Mouse (Mus musculus) hindbrain, embryonic 12.5 days (tissue): Measurements from ENCODE around the gene Galnt16. TPM values are rescaled to one million over a fixed set of nuclear protein-coding genes. Genes with fewer than 3 reads are reported as not detected.

ENCODE experiments used
- ATAC-seq: fragments of 200-750 bp; cut with Nextera tagmentation; 2 replicates; pipeline ENCODE4 v1.8.0; 2017; ENCODE audit warnings: moderate TSS enrichment; ENCODE audit not compliant: low FRiP score
- H3K27ac ChIP-seq: fragments of 300-500 bp; sonication (generic); 2 replicates; pipeline ENCODE4 v1.5.1; 2016; ENCODE audit warnings: mild to moderate bottlenecking
- H3K27me3 ChIP-seq: fragments of 300-500 bp; sonication (generic); 2 replicates; pipeline ENCODE4 v1.6.1; 2016; ENCODE audit warnings: mild to moderate bottlenecking
- H3K36me3 ChIP-seq: fragments of 300-500 bp; sonication (generic); 2 replicates; pipeline ENCODE4 v1.6.1; 2016; ENCODE audit warnings: mild to moderate bottlenecking
- H3K4me1 ChIP-seq: fragments of 300-500 bp; sonication (generic); 2 replicates; pipeline ENCODE4 v1.6.1; 2016
- H3K4me2 ChIP-seq: fragments of 300-500 bp; sonication (generic); replicated peaks from 2 replicates; pipeline ENCODE4 v1.6.1; 2016; ENCODE audit warnings: mild to moderate bottlenecking
- H3K4me3 ChIP-seq: fragments of 300-500 bp; sonication (generic); 2 replicates; pipeline ENCODE4 v1.5.1; 2016; ENCODE audit warnings: mild to moderate bottlenecking
- H3K9ac ChIP-seq: fragments of 300-500 bp; sonication (generic); 2 replicates; pipeline ENCODE4 v1.6.1; 2016; ENCODE audit warnings: mild to moderate bottlenecking, moderate library complexity
- H3K9me3 ChIP-seq: fragments of 300-500 bp; sonication (generic); replicated peaks from 2 replicates; pipeline ENCODE4 v1.6.1; 2016; ENCODE audit warnings: mild to moderate bottlenecking
- WGBS: fragments of 180-500 bp; shearing (Covaris S2); methylation state at CpG from one replicate; pipeline ENCODE4 v1.1.7; 2016; 5-methylcytosine and 5-hydroxymethylcytosine counted together
- polyA plus RNA-seq: library from polyadenylated mRNA; unstranded; fragments of >200 nt; fragmentation: Nextera tagmentation; extraction: Ambion mirVana; gene quantifications from 2 replicates; pipeline ENCODE4 v1.2.1, GENCODE M21; 2016

The Galnt16 gene
- polyA plus RNA-seq, 1 experiment from 2014 or later = 22.3 TPM

DNA sequence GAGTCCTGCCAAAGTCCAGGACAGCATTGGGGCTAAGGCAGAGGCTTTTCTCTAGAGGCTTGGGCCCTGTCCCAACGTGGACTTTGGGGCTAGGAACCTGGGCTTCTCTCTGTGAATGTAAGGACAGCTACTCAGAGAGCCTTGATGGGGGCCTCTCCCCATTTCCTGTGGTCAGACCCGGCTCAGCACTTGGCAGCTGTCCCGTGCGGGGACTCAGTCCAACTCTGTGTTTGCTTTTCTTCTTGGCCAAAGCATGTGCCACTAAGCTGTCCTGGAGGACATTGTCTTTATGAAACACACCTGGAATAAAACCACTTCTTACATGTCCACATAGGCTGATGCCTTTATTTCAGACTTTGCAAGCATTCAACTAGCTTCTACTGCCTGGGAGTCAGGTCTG, 85.5 kb downstream of the Galnt16 start:
- Histone ChIP-seq H3K4me1 (peaks cover 9% of the 10 kb centered on the region; the same call in 1 of the 2 replicates), H3K27ac (0 out of 2 replicates have a peak overlapping the region, but pooled peaks have one; percentile 7), H3K4me3 (no peak overlapping the region), H3K36me3 (no peaks in the 10 kb centered on the region), H3K4me2 (no peak overlapping the region), H3K27me3 (no peaks in the 10 kb centered on the region), H3K9ac (no peak overlapping the region), H3K9me3 (no peaks in the 10 kb centered on the region)
- 63% methylated on average over 4 of the region's 4 CpGs for WGBS
- no peak for ATAC-seq

DNA sequence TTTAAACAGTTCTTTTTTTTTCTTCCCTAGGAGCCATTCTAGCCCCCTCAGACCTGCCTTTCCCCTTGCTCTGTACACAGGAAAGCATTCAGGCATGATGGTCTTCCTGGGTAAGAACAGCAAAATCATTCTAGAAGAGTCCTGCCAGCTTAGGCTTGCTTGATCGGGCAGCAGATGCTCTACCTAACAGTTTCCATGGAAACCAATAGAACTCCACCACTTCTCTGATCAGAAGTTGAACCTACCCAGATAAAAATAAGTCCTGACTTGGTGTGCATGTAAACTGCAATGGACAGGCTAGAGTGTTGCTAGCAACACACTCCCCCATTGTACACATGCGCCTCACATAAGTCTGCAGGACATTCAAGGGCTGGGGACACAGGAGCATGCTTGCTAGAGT, 86.1 kb downstream of the Galnt16 start:
- Histone ChIP-seq H3K4me1 (0 out of 2 replicates have a peak, but pooled peaks cover 3% of the 10 kb centered on the region), H3K9ac (no peak overlapping the region), H3K4me2 (no peak overlapping the region), H3K36me3 (no peaks in the 10 kb centered on the region), H3K9me3 (no peaks in the 10 kb centered on the region), H3K27me3 (no peaks in the 10 kb centered on the region), H3K4me3 (no peak overlapping the region), H3K27ac (no peak overlapping the region)
- no peak for ATAC-seq
- 95% methylated on average over 2 of the region's 2 CpGs for WGBS

DNA sequence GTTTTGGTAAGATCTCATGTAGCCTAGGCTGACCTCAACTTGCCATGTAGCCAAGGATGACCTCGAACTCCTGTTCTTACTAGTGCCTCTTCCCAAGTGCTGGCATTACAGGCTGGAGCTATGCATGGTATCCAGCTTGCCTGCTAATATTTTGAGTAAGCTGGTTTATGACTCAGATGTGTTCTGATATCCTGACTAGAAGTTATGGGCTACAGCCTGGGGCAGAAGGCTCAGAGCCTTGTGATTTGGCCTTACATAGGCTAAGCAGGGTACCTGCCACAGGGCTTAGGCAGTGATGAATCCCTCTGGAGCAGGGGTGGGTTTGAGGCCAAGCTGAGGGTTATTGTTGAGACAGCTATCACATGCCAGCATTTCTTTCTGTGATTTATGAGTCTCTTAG, 90.5 kb downstream of the Galnt16 start:
- no peaks in the 10 kb centered on the region for H3K27me3 ChIP-seq
- no peak for ATAC-seq
- H3K9me3 ChIP-seq = no peaks in the 10 kb centered on the region
- H3K36me3 ChIP-seq = no peaks in the 10 kb centered on the region
- no peak overlapping the region for H3K4me2 ChIP-seq
- 88% methylated on average over 1 of the region's 1 CpGs for WGBS
- H3K27ac ChIP-seq = no peak overlapping the region
- H3K4me1 ChIP-seq = 0 out of 2 replicates have a peak, but pooled peaks cover 5% of the 10 kb centered on the region
- no peak overlapping the region for H3K4me3 ChIP-seq
- H3K9ac ChIP-seq = no peak overlapping the region

DNA sequence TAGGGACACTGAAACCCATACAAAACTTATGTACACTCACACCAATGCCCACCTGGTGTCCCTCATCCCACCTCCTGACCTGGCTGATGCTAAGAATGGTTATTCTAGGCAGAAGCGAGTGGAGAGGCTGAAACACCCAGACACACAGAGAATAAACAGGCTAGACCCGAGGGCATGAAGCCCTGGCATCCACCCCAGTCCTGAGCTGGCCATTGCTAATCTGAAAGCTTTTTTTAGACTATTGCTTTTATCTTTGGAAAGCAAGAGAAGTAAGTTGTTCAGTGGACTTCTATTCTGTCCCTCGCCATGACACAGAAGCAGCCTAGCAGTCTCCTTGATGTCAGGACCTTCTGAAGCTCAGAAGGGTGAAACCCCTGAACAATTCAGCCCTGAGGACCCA, 91.9 kb downstream of the Galnt16 start:
- no peaks in the 10 kb centered on the region for H3K9me3 ChIP-seq
- no peak overlapping the region for H3K27ac ChIP-seq
- no peak overlapping the region for H3K4me2 ChIP-seq
- H3K27me3 ChIP-seq = no peaks in the 10 kb centered on the region
- H3K4me1 ChIP-seq = 0 out of 2 replicates have a peak, but pooled peaks cover 2% of the 10 kb centered on the region
- H3K9ac ChIP-seq = no peak overlapping the region
- ATAC-seq = no peak
- no peaks in the 10 kb centered on the region for H3K36me3 ChIP-seq
- no peak overlapping the region for H3K4me3 ChIP-seq
- 83% methylated on average over 3 of the region's 3 CpGs for WGBS

DNA sequence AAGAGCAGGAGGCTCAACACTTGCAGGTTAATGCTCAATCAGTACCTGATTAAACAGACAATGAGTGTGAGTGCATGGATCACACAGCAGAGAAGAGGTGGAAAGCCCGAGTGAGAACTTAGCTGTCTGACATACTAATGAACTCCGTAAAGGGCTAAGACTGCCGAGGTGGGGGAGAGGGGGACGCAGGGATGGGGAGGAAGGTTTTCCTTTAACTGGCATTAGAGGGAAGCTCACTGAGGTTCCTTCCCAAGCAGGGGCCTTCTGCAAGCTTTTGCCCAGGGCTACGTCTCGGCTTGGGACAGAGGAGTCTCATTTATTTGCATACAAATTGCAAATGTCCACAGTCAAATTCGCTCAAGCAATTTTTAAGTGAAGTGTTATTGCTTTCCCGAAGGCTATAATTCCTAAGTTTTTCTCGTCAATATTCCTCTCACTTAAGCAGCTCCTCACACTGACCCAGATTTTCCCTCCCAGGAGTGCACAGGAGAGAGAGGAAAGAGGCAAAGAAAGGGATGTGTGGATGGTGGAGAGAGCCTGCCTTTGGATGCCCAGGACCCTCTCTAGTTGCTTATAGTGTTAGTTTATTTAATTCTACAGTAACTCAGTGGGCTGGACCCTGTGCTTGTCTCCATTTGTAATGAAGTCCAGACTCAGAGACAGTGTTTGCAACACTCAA, 94.2 kb downstream of the Galnt16 start:
- 67% methylated on average over 9 of the region's 9 CpGs for WGBS
- no peaks in the 10 kb centered on the region for H3K27me3 ChIP-seq
- H3K36me3 ChIP-seq = no peaks in the 10 kb centered on the region
- no peak for ATAC-seq
- H3K4me3 ChIP-seq = no peak overlapping the region
- no peak overlapping the region for H3K4me2 ChIP-seq
- H3K9ac ChIP-seq = no peak overlapping the region
- no peaks in the 10 kb centered on the region for H3K9me3 ChIP-seq
- H3K27ac ChIP-seq = no peak overlapping the region
- H3K4me1 ChIP-seq = 0 out of 2 replicates have a peak, but pooled peaks cover 2% of the 10 kb centered on the region

GRCm38 (mm10) chr12:80615371-80616257, 97.5 kb downstream of the Galnt16 start:
- no peak for ATAC-seq
- H3K4me3 ChIP-seq = no peak overlapping the region
- no peak overlapping the region for H3K9ac ChIP-seq
- no peaks in the 10 kb centered on the region for H3K27me3 ChIP-seq
- no peaks in the 10 kb centered on the region for H3K36me3 ChIP-seq
- no peak overlapping the region for H3K27ac ChIP-seq
- 55% methylated on average over 7 of the region's 7 CpGs for WGBS
- H3K9me3 ChIP-seq = no peaks in the 10 kb centered on the region
- no peak overlapping the region for H3K4me2 ChIP-seq
- 0 out of 2 replicates have a peak, but pooled peaks cover 2% of the 10 kb centered on the region for H3K4me1 ChIP-seq

- ATAC-seq = no peak
- H3K9ac ChIP-seq = no peak overlapping the region
- H3K4me2 ChIP-seq = no peak overlapping the region
- no peak overlapping the region for H3K4me3 ChIP-seq
- no peaks in the 10 kb centered on the region for H3K9me3 ChIP-seq
- H3K4me1 ChIP-seq = no peaks in the 10 kb centered on the region
- WGBS = 77% methylated on average over 5 of the region's 5 CpGs
- no peak overlapping the region for H3K27ac ChIP-seq
- no peaks in the 10 kb centered on the region for H3K36me3 ChIP-seq
- H3K27me3 ChIP-seq = no peaks in the 10 kb centered on the region
Measured at GRCm38 (mm10) chr12:80620501-80620900, 102.4 kb downstream of the Galnt16 start.

DNA sequence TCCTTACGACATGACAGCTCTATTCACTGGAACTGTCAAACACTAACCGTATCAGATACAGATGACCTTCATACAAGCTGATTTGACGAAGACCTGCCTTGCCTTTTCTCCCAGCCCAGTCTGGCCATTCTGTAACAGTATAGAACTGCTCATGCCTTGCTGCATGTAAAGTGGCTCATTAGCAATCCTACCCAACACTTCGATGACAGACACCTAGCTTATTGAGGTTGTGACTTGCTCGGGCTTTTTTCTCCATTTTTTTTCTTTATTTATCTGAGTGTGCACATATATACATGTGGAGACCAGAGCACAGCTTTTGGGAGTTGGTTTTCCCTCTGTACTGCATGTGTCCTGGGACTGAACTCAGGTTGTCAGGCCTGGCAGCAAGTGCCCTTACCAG, 113.7 kb downstream of the Galnt16 start:
- WGBS = 87% methylated on average over 5 of the region's 5 CpGs
- Histone ChIP-seq H3K27me3 (no peaks in the 10 kb centered on the region), H3K9ac (no peak overlapping the region), H3K4me1 (peaks cover 2% of the 10 kb centered on the region; the same call in 1 of the 2 replicates), H3K27ac (no peak overlapping the region), H3K9me3 (no peaks in the 10 kb centered on the region), H3K4me3 (no peak overlapping the region), H3K4me2 (no peak overlapping the region), H3K36me3 (peaks cover 48% of the 10 kb centered on the region)
- no peak for ATAC-seq

DNA sequence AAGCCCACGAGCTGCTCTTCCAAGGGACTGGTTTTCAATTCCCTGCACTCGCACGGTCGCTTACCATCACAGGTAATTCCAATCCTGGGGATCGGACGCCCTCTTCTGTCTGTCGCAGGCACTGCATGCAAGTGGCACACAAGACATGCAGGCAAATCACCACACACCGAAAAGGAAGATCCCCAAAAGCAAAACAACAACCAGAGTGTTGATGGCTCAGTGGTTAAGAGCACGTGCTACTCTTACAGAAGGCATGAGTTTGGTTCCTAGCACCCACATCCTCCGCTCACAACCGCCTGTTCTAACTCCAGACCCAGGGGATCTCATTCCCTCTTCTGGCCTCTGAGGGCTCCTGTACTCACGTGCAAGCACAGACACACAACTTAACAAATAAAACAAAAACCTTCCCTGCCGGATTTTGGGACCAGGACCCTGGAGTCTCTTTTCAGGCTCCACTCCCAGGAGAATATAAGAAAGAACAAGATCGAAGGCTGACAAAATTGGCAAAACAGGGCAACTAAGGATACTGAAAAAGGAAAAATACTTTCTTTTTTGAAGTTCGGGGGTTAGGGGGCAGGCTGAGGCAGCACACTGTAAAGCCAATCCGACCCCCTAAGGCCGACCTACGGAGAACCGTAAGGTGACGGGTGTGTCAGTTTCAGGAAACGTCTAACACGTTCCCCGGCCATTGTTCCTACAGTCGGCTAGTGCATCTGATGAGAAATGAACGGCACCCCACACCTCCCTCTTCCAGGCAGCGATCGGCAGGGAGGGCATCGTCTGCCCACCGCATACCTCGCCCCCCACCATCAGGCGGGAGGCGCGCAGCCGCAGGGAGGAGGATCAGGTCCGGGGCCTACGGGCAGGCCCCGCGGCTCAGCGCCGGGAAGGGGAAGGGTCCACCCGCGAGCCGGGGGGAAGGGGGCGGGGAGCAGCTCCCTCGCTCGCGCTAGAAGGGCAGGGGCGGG, 124.9 kb downstream of the Galnt16 start:
- peak; percentile 76 for ATAC-seq

DNA sequence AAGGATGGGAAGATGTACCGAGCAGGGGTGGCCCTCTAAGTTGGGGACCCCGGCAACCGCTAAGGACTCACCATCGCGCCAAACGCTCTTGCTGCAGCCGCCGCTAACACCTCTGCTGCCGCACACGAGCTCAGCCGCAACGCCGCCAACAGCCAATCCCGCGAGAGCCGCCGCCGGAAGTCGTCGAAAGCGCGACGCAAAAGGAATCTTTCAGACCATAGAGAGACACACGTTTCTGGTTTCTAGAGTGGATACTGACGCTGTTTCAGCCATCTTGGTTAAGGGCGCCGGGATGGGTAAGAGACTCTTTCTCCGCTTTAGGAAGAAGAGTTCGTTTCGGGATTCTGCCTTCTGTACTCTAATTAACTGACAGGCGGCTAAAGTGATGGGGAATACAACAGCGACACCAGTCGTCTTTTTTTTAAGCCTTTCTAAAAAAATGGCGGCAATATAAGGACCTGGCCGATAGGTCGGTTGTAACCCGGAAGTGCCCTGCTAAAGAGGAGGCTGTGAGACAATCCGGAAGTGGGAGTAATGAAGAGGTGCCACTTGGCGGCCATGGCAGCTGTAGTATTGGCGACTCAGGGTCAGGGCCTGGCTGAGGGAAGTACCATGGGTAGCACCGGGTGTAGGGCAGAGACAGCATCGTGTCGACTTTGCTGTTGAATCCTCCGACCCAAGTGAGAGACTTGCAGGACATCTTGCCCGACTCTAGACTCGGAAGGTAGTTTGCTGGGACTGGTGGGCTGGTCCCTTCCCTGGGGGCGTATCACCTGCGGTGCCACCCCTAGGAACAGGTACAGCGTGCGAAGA, 125.8 kb downstream of the Galnt16 start, which contains the start of the genes Slc39a9 and Erh:
Gene Slc39a9, plus strand, starts transcription at position 191 of the 813 bp plus-strand sequence.
Gene Erh, minus strand, starts transcription at position 649 of the 813 bp plus-strand sequence.
- peak within 1 kb of the TSS; percentile 88 for H3K4me2 ChIP-seq
- WGBS = under 1% methylated on average over 50 of the region's 50 CpGs

More for the DNA sequence above, 124.9 kb downstream of the Galnt16 start:
- no peaks in the 10 kb centered on the region for H3K27me3 ChIP-seq
- peaks cover 32% of the 10 kb centered on the region for H3K36me3 ChIP-seq
- peak overlapping the region; percentile 96 for H3K9ac ChIP-seq
- H3K9me3 ChIP-seq = no peaks in the 10 kb centered on the region
- peak overlapping the region; percentile 88 for H3K27ac ChIP-seq
- 2% methylated on average over 47 of the region's 48 CpGs for WGBS
- peak overlapping the region; percentile 93 for H3K4me3 ChIP-seq
- peaks cover 31% of the 10 kb centered on the region for H3K4me1 ChIP-seq
- peak overlapping the region; percentile 88 for H3K4me2 ChIP-seq

GRCm38 (mm10) chr12:80644506-80644868, 126.4 kb downstream of the Galnt16 start:
- Histone ChIP-seq H3K4me3 (peak overlapping the region; percentile 93), H3K4me1 (peaks cover 31% of the 10 kb centered on the region), H3K27me3 (no peaks in the 10 kb centered on the region), H3K27ac (no peak overlapping the region), H3K36me3 (peaks cover 23% of the 10 kb centered on the region), H3K4me2 (peak overlapping the region; percentile 88), H3K9ac (peak overlapping the region; percentile 96), H3K9me3 (no peaks in the 10 kb centered on the region)
- 10% methylated on average over 18 of the region's 18 CpGs for WGBS
- no peak for ATAC-seq

More for the DNA sequence above, 125.8 kb downstream of the Galnt16 start, which contains the start of the genes Slc39a9 and Erh:
- no peaks in the 10 kb centered on the region for H3K9me3 ChIP-seq
- no peaks in the 10 kb centered on the region for H3K27me3 ChIP-seq
- H3K4me1 ChIP-seq = peaks cover 31% of the 10 kb centered on the region
- peak within 1 kb of the TSS; percentile 96 for H3K9ac ChIP-seq
- ATAC-seq = peak; percentile 97
- peak within 1 kb of the TSS; percentile 93 for H3K4me3 ChIP-seq
- peak within 1 kb of the TSS; percentile 88 for H3K27ac ChIP-seq
- peaks cover 26% of the 10 kb centered on the region for H3K36me3 ChIP-seq
